Mouse (Mus musculus) kidney, adult 2 months (tissue): Measurements from ENCODE around the gene Mybpc1. TPM values are rescaled to one million over a fixed set of nuclear protein-coding genes. Genes with fewer than 3 reads are reported as not detected.

Experiments
- DNase-seq: peaks from one replicate; pipeline ENCODE4 v3.0.0; 2021
- H3K27ac ChIP-seq: fragments of 200-500 bp; 2 replicates; pipeline ENCODE4 v1.5.1; 2012; ENCODE audit warnings: low read depth, low read length, control low read depth, inconsistent platforms; ENCODE audit not compliant: insufficient read depth
- H3K27me3 ChIP-seq: fragments of 200-500 bp; replicated peaks from 2 replicates; pipeline ENCODE4 v1.6.1; 2012; ENCODE audit warnings: mild to moderate bottlenecking, moderate library complexity, low read length, inconsistent platforms; ENCODE audit not compliant: control insufficient read depth, insufficient read depth
- H3K36me3 ChIP-seq: fragments of 200-500 bp; 2 replicates; pipeline ENCODE4 v1.6.1; 2012; ENCODE audit warnings: mild to moderate bottlenecking, moderate library complexity, low read length, inconsistent platforms; ENCODE audit not compliant: control insufficient read depth, insufficient read depth
- H3K4me1 ChIP-seq: fragments of 200-500 bp; 2 replicates; pipeline ENCODE4 v1.6.1; 2011; ENCODE audit warnings: low read length; ENCODE audit not compliant: control insufficient read depth, insufficient read depth
- H3K4me3 ChIP-seq: fragments of 200-500 bp; 2 replicates; pipeline ENCODE4 v1.5.1; 2011; ENCODE audit warnings: mild to moderate bottlenecking, low read depth, low read length, control low read depth; ENCODE audit not compliant: insufficient read depth
- CTCF ChIP-seq: fragments of 200-500 bp; conservative IDR thresholded peaks from 2 replicates; pipeline ENCODE4 v1.5.1; 2011; ENCODE audit warnings: low read depth, mild to moderate bottlenecking, control low read depth, low read length, moderate library complexity, mixed read lengths; ENCODE audit not compliant: insufficient read depth, insufficient read length
- POLR2A ChIP-seq: fragments of 200-500 bp; IDR thresholded peaks from one replicate; pipeline ENCODE4 v1.6.1; 2011; ENCODE audit warnings: low read depth, low read length, control low read depth
- WGBS: fragments of 180-500 bp; shearing (Covaris S2); methylation state at CpG from one replicate; pipeline ENCODE4 v1.1.7; 2018; 5-methylcytosine and 5-hydroxymethylcytosine counted together
- polyA plus RNA-seq: library from polyadenylated mRNA; depleted of rRNA; stranded (reverse); fragments of >200 nt; gene quantifications from 2 replicates; pipeline ENCODE4 v1.2.3, GENCODE M21; 2012

Gene Mybpc1
- polyA plus RNA-seq, 1 experiment: 7.8 TPM

GRCm38 (mm10) chr10:88600591-88600990, 4.4 kb downstream of the Mybpc1 start:
- H3K4me1 ChIP-seq: no peaks in the 10 kb centered on the region
- WGBS: 88% methylated on average over 7 of the region's 7 CpGs
- TF ChIP-seq POLR2A (no peak), CTCF (no peak)
- H3K27ac ChIP-seq: no peak overlapping the region
- DNase-seq: no peak
- H3K27me3 ChIP-seq: peaks cover 1% of the 10 kb centered on the region; the same call in 1 of the 2 replicates
- no peak overlapping the region for H3K4me3 ChIP-seq
- no peaks in the 10 kb centered on the region for H3K36me3 ChIP-seq

DNA sequence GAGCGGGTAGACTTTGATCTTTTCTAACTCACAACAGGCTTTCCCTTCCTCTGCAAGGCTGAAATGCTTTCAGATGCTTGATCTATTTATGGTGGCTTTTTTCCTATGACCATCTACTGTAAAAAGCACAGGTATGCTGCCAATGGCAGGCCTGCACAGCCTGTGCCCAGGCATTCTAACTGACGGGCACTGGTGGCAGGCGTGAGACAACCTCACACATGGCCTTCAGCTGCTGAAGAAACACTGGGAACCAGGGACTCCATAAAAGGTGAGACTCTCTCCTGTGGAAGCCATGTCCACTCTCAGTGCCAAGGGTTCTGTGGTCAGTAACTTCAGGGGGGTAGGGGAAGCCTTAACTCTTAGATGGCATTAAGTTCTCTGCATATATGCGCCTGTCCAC, 12.6 kb downstream of the Mybpc1 start:
- WGBS: 93% methylated on average over 4 of the region's 4 CpGs
- H3K27me3 ChIP-seq: no peaks in the 10 kb centered on the region
- no peaks in the 10 kb centered on the region for H3K36me3 ChIP-seq
- H3K27ac ChIP-seq: no peak overlapping the region
- H3K4me1 ChIP-seq: no peaks in the 10 kb centered on the region
- no peak for DNase-seq
- TF ChIP-seq CTCF (no peak), POLR2A (no peak)
- no peak overlapping the region for H3K4me3 ChIP-seq

GRCm38 (mm10) chr10:88591042-88591441, 13.9 kb downstream of the Mybpc1 start:
- DNase-seq: no peak
- WGBS: 83% methylated on average over 12 of the region's 12 CpGs
- H3K27me3 ChIP-seq: no peaks in the 10 kb centered on the region
- H3K27ac ChIP-seq: no peak overlapping the region
- no peaks in the 10 kb centered on the region for H3K4me1 ChIP-seq
- TF ChIP-seq POLR2A (no peak), CTCF (no peak)
- no peak overlapping the region for H3K4me3 ChIP-seq
- H3K36me3 ChIP-seq: no peaks in the 10 kb centered on the region

GRCm38 (mm10) chr10:88584469-88584868, 20.5 kb downstream of the Mybpc1 start:
- H3K4me3 ChIP-seq: no peak overlapping the region
- no peak for DNase-seq
- no peaks in the 10 kb centered on the region for H3K4me1 ChIP-seq
- no peaks in the 10 kb centered on the region for H3K27me3 ChIP-seq
- no peak overlapping the region for H3K27ac ChIP-seq
- no peaks in the 10 kb centered on the region for H3K36me3 ChIP-seq
- 85% methylated on average over 11 of the region's 11 CpGs for WGBS
- no peak for TF ChIP-seq POLR2A
- no peak for TF ChIP-seq CTCF

- DNase-seq: peak; percentile 83
- no peaks in the 10 kb centered on the region for H3K4me1 ChIP-seq
- H3K36me3 ChIP-seq: no peaks in the 10 kb centered on the region
- WGBS: 58% methylated on average over 5 of the region's 5 CpGs
- H3K4me3 ChIP-seq: no peak overlapping the region
- TF ChIP-seq POLR2A: no peak
- TF ChIP-seq CTCF: no peak
- no peaks in the 10 kb centered on the region for H3K27me3 ChIP-seq
- H3K27ac ChIP-seq: no peak overlapping the region
These were observed 24.2 kb downstream of the Mybpc1 start for GRCm38 (mm10) chr10:88580786-88581185.

- Histone ChIP-seq H3K4me1 (peaks cover 3% of the 10 kb centered on the region; the same call in 1 of the 2 replicates), H3K36me3 (no peaks in the 10 kb centered on the region), H3K4me3 (no peak overlapping the region), H3K27me3 (no peaks in the 10 kb centered on the region), H3K27ac (no peak overlapping the region)
- no peak for TF ChIP-seq POLR2A
- TF ChIP-seq CTCF: no peak
- DNase-seq: peak; percentile 55
- 24% methylated on average over 4 of the region's 4 CpGs for WGBS
These were observed 26.3 kb downstream of the Mybpc1 start for GRCm38 (mm10) chr10:88578651-88579050.

GRCm38 (mm10) chr10:88574115-88574635, 30.8 kb downstream of the Mybpc1 start:
- H3K4me3 ChIP-seq: no peak overlapping the region
- peak; percentile 48 for DNase-seq
- H3K4me1 ChIP-seq: peaks cover 3% of the 10 kb centered on the region; the same call in 1 of the 2 replicates
- no peaks in the 10 kb centered on the region for H3K27me3 ChIP-seq
- no peak for TF ChIP-seq CTCF
- TF ChIP-seq POLR2A: no peak
- H3K36me3 ChIP-seq: no peaks in the 10 kb centered on the region
- WGBS: 39% methylated on average over 8 of the region's 8 CpGs
- no peak overlapping the region for H3K27ac ChIP-seq

DNA sequence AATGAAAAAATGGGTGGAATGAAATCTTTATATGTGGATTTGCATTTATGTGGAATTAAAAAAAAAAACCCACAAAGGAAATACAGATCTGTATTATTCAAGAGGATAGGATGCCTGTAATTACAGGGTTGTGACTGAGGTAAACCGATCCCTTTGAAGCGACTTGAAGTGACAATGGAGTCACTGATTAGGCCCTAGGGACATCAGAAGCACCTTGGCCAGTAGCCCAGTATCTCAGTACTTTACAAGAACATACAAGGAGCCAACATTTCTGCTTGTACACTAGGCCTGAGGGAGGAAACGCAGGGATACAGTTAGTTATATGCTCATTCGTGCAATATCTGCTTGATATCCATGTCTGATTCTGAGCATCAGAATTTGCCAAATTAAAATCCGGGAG, 32.8 kb downstream of the Mybpc1 start:
- Histone ChIP-seq H3K36me3 (no peaks in the 10 kb centered on the region), H3K4me3 (no peak overlapping the region), H3K27me3 (no peaks in the 10 kb centered on the region; the same call in 1 of the 2 replicates), H3K27ac (no peak overlapping the region), H3K4me1 (peaks cover 3% of the 10 kb centered on the region; the same call in 1 of the 2 replicates)
- no peak for DNase-seq
- no peak for TF ChIP-seq CTCF
- TF ChIP-seq POLR2A: no peak
- WGBS: 78% methylated on average over 5 of the region's 5 CpGs
